Mouse (Mus musculus): ENCODE results near the gene Pagr1a. TPM values are rescaled to one million over a fixed set of nuclear protein-coding genes. Genes with fewer than 3 reads are reported as not detected.
A peak's percentile ranks its signal among the peaks of the same experiment; 100 is the strongest.

The Pagr1a gene
- polyA plus RNA-seq, 1 experiment from 2014 or later: 50.9 TPM

DNA sequence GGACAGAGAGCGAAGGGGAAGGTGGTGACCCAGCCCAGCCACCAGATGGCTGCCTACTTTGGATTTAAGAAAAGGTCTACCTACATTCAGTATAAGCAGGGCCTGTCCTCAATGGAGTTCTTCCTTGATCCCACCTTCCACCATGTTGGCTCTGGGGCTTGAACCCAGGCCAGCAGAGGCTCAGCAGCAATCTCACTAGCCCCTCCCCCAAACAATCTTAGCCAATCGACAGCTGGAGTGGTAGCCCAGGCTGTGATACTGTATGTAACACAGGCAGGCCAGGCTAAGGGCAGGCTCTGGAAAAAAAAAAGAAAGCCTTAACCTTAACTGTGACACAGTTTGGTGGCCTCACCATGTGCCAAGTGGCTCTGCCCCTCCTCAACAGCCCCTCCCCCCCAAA lies 5.4 kb downstream of the Pagr1a start:
- peaks cover 6% of the 10 kb centered on the region for H3K36me3 ChIP-seq (ENCODE audit: control insufficient read depth, insufficient read depth, low read length)
- no peak for ATAC-seq (replicated peaks; ENCODE audit: insufficient number of reproducible peaks, low FRiP score, low TSS enrichment)
- H3K27me3 ChIP-seq (ENCODE audit: control insufficient read depth, insufficient read depth, low read length): no peaks in the 10 kb centered on the region
- 81% methylated on average over 2 of the region's 2 CpGs for WGBS (ENCODE audit: insufficient replicate concordance)
- H3K27ac ChIP-seq (ENCODE audit: low read depth, low read length): no peak overlapping the region
- peaks cover 30% of the 10 kb centered on the region for H3K4me1 ChIP-seq (ENCODE audit: control insufficient read depth, insufficient read depth, low read length)
- no peak overlapping the region for H3K4me3 ChIP-seq (ENCODE audit: low read depth, low read length)
- H3K4me2 ChIP-seq: no peak overlapping the region
- no peaks in the 10 kb centered on the region for H3K9me3 ChIP-seq (replicated peaks; ENCODE audit: control insufficient read depth, low read length)
- no peak overlapping the region for H3K9ac ChIP-seq (ENCODE audit: low read depth, low read length)

DNA sequence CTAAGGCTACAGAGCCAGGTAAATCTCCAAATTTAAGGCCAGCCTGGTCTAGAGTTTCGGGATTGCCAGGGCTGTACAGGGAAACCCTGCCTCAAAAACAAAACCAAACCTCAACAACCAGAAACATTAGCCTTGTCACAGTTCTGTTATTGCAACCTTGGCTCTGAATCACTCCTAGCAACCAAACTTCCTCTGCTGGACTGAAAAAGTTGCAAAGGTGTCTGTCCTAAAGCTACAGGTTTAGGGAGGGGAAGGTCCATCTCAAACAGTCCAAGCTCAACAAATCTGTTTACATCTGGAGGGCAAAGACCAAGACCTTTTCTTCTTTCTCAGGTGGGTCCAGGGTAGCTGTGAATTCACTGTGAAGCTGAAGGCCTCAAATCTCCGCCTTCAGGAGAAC lies 6.1 kb downstream of the Pagr1a start:
- Histone ChIP-seq H3K36me3 (ENCODE audit: control insufficient read depth, insufficient read depth, low read length) (peaks cover 6% of the 10 kb centered on the region), H3K27me3 (ENCODE audit: control insufficient read depth, insufficient read depth, low read length) (no peaks in the 10 kb centered on the region), H3K27ac (ENCODE audit: low read depth, low read length) (no peak overlapping the region), H3K4me1 (ENCODE audit: control insufficient read depth, insufficient read depth, low read length) (peaks cover 30% of the 10 kb centered on the region), H3K9ac (ENCODE audit: low read depth, low read length) (no peak overlapping the region), H3K9me3 (replicated peaks; ENCODE audit: control insufficient read depth, low read length) (no peaks in the 10 kb centered on the region), H3K4me2 (no peak overlapping the region), H3K4me3 (ENCODE audit: low read depth, low read length) (no peak overlapping the region)
- ATAC-seq (replicated peaks; ENCODE audit: insufficient number of reproducible peaks, low FRiP score, low TSS enrichment): no peak
- WGBS (ENCODE audit: insufficient replicate concordance): 93% methylated on average over 2 of the region's 2 CpGs

DNA sequence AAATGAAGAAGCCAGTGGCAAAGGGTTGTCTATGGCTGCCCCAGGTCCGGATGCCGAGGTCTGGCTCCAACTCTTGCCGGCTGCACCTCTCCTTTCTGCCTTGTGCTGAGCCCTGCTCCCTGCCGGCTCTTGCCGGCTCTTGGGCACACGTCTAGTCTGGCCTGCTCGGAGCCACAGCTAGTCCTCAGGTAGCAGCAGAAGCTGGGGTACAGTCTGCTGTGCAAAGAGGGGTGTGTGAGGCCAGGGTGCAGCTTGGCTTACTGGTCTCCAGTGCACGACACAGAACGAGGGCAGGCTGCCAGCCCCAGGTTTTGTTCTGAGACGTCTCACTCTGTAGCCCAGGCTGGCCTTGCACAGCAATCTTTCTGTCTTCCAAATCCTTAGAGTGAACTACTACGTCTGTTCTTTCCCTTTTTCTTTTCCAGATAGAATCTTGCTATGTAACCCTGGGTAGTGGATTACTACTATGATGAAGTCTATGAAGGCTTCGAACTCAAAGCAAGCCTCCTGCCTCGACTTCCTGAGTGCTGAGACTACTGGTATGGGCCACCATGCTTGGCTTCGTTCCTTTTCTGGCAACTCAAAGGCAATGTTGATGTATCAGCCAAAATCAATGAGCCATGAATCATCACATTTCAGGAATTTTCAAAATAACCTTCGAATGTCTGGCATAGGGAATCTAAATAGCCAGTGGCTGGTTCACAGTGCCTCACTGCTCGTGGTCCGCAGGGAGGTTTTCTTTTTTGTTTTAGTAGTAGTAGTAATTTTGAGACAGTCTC lies 7.7 kb downstream of the Pagr1a start:
- peaks cover 14% of the 10 kb centered on the region for H3K4me1 ChIP-seq (ENCODE audit: control insufficient read depth, insufficient read depth, low read length)
- WGBS (ENCODE audit: insufficient replicate concordance): 84% methylated on average over 17 of the region's 17 CpGs
- H3K27ac ChIP-seq (ENCODE audit: low read depth, low read length): peak overlapping the region; percentile 50
- ATAC-seq (replicated peaks; ENCODE audit: insufficient number of reproducible peaks, low FRiP score, low TSS enrichment): no peak
- no peaks in the 10 kb centered on the region for H3K9me3 ChIP-seq (replicated peaks; ENCODE audit: control insufficient read depth, low read length)
- H3K36me3 ChIP-seq (ENCODE audit: control insufficient read depth, insufficient read depth, low read length): peaks cover 3% of the 10 kb centered on the region; the same call in 1 of the 2 replicates
- H3K9ac ChIP-seq (ENCODE audit: low read depth, low read length): no peak overlapping the region
- no peak overlapping the region for H3K4me3 ChIP-seq (ENCODE audit: low read depth, low read length)
- no peaks in the 10 kb centered on the region for H3K27me3 ChIP-seq (ENCODE audit: control insufficient read depth, insufficient read depth, low read length)
- no peak overlapping the region for H3K4me2 ChIP-seq

DNA sequence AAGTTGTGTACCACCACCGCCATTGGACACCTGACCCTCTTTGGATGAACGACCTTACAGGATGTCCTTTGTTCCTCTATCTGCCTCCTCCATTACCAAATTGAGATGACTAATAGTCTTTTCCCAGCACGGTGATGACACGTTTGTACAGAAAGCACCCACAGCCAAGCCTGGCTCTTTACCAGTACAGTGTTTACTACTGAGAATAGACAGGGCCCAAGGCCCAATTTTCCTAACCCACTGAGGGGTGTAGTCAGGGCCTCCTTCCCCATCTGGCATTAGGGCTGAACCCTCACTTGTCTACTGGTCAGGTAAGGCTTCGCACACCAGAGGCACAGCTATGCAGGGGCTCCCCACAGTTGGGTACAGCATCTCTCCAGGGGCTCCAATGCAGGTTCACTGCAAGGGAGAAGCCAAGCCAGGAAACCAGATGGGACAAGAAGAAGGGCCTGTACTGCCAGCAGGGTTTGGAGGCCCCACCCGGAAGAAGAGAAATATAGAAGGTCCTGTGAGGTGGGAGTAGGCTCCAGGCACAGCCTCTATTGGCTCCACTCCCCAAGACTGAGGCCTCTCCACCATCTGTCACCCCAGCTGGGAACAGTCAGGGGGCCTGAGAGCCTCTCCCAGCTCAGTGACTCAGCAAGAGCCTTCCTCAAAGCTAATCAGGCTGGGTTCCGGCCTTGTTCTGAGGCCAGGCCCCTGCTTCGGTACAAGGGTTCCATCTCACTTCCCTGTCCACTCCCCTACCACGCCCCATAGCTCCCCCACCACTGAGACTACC lies 8.7 kb downstream of the Pagr1a start:
- peak; percentile 82 for ATAC-seq (replicated peaks; ENCODE audit: insufficient number of reproducible peaks, low FRiP score, low TSS enrichment)
- H3K36me3 ChIP-seq (ENCODE audit: control insufficient read depth, insufficient read depth, low read length): peaks cover 3% of the 10 kb centered on the region; the same call in 1 of the 2 replicates
- H3K9ac ChIP-seq (ENCODE audit: low read depth, low read length): 0 out of 2 replicates have a peak overlapping the region, but pooled peaks have one; percentile 16
- H3K27me3 ChIP-seq (ENCODE audit: control insufficient read depth, insufficient read depth, low read length): no peaks in the 10 kb centered on the region
- 37% methylated on average over 9 of the region's 9 CpGs for WGBS (ENCODE audit: insufficient replicate concordance)
- H3K4me3 ChIP-seq (ENCODE audit: low read depth, low read length): no peak overlapping the region
- peak overlapping the region; percentile 50 for H3K27ac ChIP-seq (ENCODE audit: low read depth, low read length)
- H3K4me1 ChIP-seq (ENCODE audit: control insufficient read depth, insufficient read depth, low read length): peaks cover 9% of the 10 kb centered on the region; the same call in 1 of the 2 replicates
- no peaks in the 10 kb centered on the region for H3K9me3 ChIP-seq (replicated peaks; ENCODE audit: control insufficient read depth, low read length)
- H3K4me2 ChIP-seq: no peak overlapping the region

GRCm38 (mm10) chr7:127007313-127008024 lies 9.7 kb downstream of the Pagr1a start:
- no peak overlapping the region for H3K4me3 ChIP-seq (ENCODE audit: low read depth, low read length)
- no peaks in the 10 kb centered on the region for H3K27me3 ChIP-seq (ENCODE audit: control insufficient read depth, insufficient read depth, low read length)
- no peak overlapping the region for H3K27ac ChIP-seq (ENCODE audit: low read depth, low read length)
- no peak overlapping the region for H3K4me2 ChIP-seq
- H3K9me3 ChIP-seq (replicated peaks; ENCODE audit: control insufficient read depth, low read length): no peaks in the 10 kb centered on the region
- 82% methylated on average over 6 of the region's 6 CpGs for WGBS (ENCODE audit: insufficient replicate concordance)
- 0 out of 2 replicates have a peak overlapping the region, but pooled peaks have one; percentile 10 for H3K9ac ChIP-seq (ENCODE audit: low read depth, low read length)
- ATAC-seq (replicated peaks; ENCODE audit: insufficient number of reproducible peaks, low FRiP score, low TSS enrichment): no peak
- H3K4me1 ChIP-seq (ENCODE audit: control insufficient read depth, insufficient read depth, low read length): peaks cover 9% of the 10 kb centered on the region; the same call in 1 of the 2 replicates
- H3K36me3 ChIP-seq (ENCODE audit: control insufficient read depth, insufficient read depth, low read length): no peaks in the 10 kb centered on the region

- Histone ChIP-seq H3K27ac (ENCODE audit: low read depth, low read length) (no peak overlapping the region), H3K4me2 (no peak overlapping the region), H3K4me3 (ENCODE audit: low read depth, low read length) (no peak overlapping the region), H3K4me1 (ENCODE audit: control insufficient read depth, insufficient read depth, low read length) (peaks cover 9% of the 10 kb centered on the region; the same call in 1 of the 2 replicates), H3K9me3 (replicated peaks; ENCODE audit: control insufficient read depth, low read length) (no peaks in the 10 kb centered on the region), H3K36me3 (ENCODE audit: control insufficient read depth, insufficient read depth, low read length) (no peaks in the 10 kb centered on the region), H3K9ac (ENCODE audit: low read depth, low read length) (no peak overlapping the region), H3K27me3 (ENCODE audit: control insufficient read depth, insufficient read depth, low read length) (no peaks in the 10 kb centered on the region)
- WGBS (ENCODE audit: insufficient replicate concordance): 81% methylated on average over 4 of the region's 4 CpGs
- no peak for ATAC-seq (replicated peaks; ENCODE audit: insufficient number of reproducible peaks, low FRiP score, low TSS enrichment)
Observed at GRCm38 (mm10) chr7:127004122-127004875, 12.9 kb downstream of the Pagr1a start.

DNA sequence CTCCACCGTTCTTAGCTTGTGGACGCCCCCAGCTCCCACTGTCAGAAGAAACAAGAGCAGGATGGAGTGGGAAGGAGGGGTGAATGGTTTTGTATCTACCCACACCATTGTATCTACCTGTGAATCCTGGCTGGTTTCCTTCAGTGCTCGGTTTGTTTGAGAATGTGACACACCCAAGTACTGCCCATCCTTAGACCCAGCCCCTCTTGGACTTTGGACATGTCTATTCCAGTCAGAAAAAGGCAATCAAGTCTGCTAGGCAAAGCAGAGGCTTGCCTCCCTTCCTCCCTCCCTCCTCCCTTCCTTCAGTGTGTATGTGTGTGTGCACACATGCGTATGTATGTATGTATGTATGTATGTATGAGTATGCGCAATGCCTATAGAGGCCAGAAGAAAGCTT lies 13.5 kb downstream of the Pagr1a start:
- no peaks in the 10 kb centered on the region for H3K36me3 ChIP-seq (ENCODE audit: control insufficient read depth, insufficient read depth, low read length)
- no peak overlapping the region for H3K27ac ChIP-seq (ENCODE audit: low read depth, low read length)
- WGBS (ENCODE audit: insufficient replicate concordance): 89% methylated on average over 5 of the region's 5 CpGs
- peaks cover 6% of the 10 kb centered on the region; the same call in 1 of the 2 replicates for H3K4me1 ChIP-seq (ENCODE audit: control insufficient read depth, insufficient read depth, low read length)
- no peaks in the 10 kb centered on the region for H3K9me3 ChIP-seq (replicated peaks; ENCODE audit: control insufficient read depth, low read length)
- no peak overlapping the region for H3K9ac ChIP-seq (ENCODE audit: low read depth, low read length)
- ATAC-seq (replicated peaks; ENCODE audit: insufficient number of reproducible peaks, low FRiP score, low TSS enrichment): no peak
- H3K27me3 ChIP-seq (ENCODE audit: control insufficient read depth, insufficient read depth, low read length): no peaks in the 10 kb centered on the region
- H3K4me3 ChIP-seq (ENCODE audit: low read depth, low read length): no peak overlapping the region
- no peak overlapping the region for H3K4me2 ChIP-seq

DNA sequence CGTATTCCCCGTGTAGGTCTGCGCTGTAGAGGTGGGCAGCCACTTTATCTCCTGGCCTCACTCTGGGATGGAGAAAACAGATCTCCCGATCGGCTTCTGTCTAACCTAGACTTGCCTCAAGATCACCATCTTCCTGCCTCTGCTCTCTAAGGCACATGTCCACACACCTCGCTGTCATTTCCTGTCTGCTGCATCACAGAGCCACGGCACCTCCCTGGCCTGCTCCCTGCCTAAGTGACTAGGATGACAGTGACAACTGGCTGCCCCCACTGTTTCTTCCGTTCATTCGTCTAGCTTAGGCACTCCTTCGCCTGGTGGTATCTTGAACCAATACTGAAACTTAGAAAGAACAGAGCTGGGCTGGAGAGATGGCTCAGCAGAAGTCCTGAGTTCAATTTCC lies 17.6 kb downstream of the Pagr1a start:
- no peak overlapping the region for H3K4me2 ChIP-seq
- H3K27me3 ChIP-seq (ENCODE audit: control insufficient read depth, insufficient read depth, low read length): no peaks in the 10 kb centered on the region
- no peak overlapping the region for H3K9ac ChIP-seq (ENCODE audit: low read depth, low read length)
- H3K4me3 ChIP-seq (ENCODE audit: low read depth, low read length): no peak overlapping the region
- no peaks in the 10 kb centered on the region for H3K4me1 ChIP-seq (ENCODE audit: control insufficient read depth, insufficient read depth, low read length)
- WGBS (ENCODE audit: insufficient replicate concordance): 68% methylated on average over 10 of the region's 10 CpGs
- no peak for ATAC-seq (replicated peaks; ENCODE audit: insufficient number of reproducible peaks, low FRiP score, low TSS enrichment)
- H3K27ac ChIP-seq (ENCODE audit: low read depth, low read length): no peak overlapping the region
- H3K36me3 ChIP-seq (ENCODE audit: control insufficient read depth, insufficient read depth, low read length): peaks cover 3% of the 10 kb centered on the region; the same call in 1 of the 2 replicates
- H3K9me3 ChIP-seq (replicated peaks; ENCODE audit: control insufficient read depth, low read length): no peaks in the 10 kb centered on the region
